Mouse (Mus musculus) frontal cortex, postnatal 14 days (tissue): Measurements from ENCODE around the gene Gys1.
"Not testable (repeated sequence)": the region's sequence is repeated elsewhere in the genome, so short reads cannot be mapped to it uniquely, and the experiment has no call there.

ENCODE experiments used
- DNase-seq, 2 experiments: peaks; one replicate each; pipeline ENCODE4 v3.0.0; 2022; ENCODE audit warnings: low spot score in 2 of 2

Gys1 gene

DNA sequence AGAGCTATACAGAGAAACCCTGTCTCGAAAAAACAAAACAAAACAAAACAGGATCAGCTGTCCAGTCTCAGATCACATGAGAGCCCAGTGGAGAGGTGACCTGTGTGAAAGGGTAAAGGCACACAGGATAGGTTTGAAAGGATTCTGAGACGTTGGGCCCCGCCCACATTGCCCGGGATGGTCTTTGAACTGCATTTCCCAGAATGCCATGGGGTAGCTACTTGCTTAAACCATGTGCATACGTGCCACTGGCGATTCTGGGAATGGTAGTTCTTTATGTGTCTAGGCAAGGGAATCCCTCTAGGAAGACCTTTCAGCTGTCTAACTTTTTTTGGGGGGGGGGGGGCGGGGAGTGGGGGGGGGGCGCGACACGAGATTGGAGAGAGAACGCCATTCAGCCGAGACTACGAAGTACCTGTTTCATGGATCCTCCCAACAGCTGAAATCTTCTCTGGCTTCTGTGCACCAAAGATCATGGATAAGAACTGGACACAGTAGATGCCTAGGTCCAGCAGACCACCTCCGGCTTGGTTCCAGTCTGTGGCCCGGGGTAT lies 46.8 kb downstream of the Gys1 start, which contains the start of gene Tulp2:
Tulp2 (plus strand) TSS at position 504 of the 554 bp plus-strand sequence.
- no peak for DNase-seq

DNA sequence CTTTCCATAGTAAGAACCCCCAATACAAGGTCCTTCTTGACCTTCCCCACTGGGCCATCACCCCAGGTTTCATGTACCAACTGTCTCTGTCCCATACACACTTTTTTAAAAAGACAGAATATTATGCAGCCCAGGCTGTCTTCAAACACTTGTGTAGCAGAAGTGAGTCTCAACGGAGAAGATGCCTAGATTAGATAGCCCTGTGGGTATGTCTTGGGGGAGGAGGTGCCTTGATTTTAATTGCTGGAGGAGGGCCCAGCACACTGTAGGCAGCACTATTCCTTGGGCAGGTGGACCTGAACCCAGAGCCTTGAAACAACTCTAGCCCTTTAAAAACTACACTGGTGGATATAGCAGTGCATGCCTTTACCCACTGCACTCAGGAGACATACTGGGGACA lies 47.5 kb downstream of the Gys1 start:
- DNase-seq, result no peak

DNA sequence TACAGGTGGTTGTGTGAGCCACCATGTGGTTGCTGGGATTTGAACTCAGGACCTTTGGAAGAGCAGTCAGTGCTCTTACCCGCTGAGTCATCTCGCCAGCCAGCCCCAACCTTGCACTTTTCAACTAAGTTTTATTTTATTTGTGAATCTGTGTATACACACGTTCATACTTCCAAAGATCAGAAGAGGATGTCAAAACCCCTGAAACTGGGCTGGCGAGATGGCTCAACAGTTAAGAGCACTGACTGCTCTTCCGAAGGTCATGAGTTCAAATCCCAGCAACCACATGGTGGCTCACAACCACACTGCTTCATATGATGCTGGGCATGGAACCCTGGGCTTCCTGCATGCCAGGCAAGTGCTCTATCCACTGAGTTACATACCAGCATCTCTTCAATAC lies 50.3 kb downstream of the Gys1 start:
- DNase-seq, result not testable (repeated sequence)

DNA sequence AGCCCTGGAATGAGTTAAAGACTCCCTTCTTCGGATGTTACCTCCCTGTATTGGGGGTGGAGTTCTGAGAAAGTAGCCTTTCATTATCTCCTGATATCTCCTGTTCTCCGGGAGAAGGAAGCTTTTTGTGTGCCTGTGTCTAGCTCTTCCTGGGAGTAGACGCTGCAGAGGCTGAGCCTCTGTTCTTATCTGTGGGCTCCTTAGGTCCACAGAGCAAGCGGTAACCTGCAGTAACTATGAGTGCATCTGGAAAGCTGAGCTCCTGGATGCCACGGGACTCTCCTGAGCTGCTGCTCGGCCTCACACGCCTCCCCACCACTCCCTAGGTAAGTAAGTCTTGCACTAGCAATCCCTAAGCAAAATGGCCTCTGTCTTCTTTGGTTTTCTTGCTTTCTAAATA lies 51.5 kb downstream of the Gys1 start:
- DNase-seq, result no peak

DNA sequence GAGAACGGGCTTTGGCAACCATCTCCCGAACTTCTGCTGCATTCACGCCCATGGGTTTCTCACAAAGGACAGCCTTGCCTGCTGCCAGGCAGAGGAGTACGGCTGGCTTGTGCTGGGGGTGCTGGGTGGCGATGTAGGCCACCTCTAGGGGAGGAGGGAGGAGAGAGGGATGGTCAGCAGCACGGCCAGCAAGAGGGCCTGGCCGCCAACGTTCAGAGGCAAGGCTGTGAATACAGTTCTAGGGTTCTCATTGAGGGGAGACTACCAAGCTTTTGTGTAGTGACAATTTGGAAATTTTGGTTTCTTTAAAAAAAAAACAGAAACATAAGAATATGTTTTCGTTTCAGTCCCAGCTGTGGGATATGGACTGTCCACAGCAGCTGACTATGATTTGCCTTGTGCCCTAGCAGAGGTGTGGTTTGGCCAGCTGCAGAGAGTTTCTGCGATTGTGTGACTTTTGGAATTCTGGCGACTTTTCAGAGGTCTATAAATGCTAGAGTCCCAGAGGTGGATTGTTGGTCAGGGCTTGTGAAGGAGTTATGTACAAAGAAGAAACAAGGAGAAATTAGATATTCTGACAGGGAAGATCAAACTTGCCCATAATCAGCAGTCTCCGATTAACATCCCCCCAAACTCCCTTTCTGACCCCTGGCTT lies 52.2 kb downstream of the Gys1 start, which contains the start of gene Gm45808:
Gm45808 (minus strand) TSS at position 51 of the 655 bp plus-strand sequence.
- no peak for DNase-seq

DNA sequence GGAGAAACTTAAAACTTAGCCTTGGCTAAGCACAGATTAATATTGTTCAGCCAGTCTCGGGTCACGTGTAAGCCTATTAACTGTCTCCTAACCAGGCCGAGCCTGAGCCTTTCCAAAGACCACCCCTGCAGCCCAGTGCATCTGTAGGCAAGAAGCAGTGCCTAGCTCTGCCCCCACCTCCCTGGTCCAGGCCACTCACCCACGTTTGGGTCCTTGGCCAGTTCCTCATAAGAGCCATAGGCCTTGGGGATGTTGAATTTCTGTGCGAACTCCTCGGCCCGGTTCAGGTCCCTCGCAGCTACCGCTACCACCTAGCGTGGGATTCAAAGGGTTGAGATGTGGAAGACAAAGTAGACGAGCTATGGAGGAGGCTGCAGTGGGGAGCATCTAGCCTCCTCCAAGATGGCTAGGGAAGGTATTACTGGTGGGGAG lies 53.2 kb downstream of the Gys1 start:
- DNase-seq, result no peak

DNA sequence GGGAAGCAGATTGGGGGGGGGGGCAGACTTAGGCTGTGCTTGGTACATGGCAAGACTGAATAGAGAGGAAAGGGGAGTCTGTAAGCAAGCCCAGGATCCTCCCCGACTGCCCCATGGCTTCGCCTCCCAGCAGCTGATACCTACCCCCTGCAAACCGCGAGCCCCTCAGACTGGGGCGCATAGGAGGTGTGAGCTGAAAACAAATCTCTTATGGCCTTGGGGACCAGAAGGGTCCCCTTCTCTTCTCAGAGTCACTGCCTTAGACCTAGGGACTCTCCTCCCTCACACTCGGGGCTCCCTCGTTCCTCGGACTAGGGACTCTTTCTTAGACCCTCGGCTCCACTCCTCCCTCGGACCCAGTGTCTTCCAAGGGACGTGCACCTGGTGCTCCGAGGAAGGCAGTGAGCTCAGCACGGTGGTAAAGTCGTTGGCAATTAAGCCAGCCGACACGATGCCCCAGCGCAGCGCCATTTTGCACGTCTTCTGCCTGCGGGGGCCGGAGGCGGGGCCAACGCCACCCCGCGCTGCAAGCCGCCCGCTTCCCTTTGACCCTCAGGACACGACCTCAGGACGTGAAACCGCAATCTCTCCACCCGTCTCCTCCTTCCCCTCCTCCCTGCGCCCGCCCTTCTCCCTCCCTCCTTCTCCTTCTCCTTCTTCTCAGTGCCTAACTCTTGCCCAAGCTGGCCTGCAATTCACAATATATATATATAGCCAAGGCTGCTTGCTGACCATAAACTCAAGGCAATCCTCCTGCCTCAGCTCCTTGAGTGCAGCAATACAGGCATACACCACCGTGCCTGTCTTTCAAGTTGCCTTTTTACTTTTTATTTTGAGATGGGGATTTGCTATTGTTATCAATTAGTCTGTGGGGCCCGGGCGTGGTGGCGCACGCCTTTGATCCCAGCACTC lies 53.9 kb downstream of the Gys1 start, which contains the start of gene Dhdh:
Dhdh (minus strand) TSS at position 513 of the 912 bp plus-strand sequence.
- peak in 1 of 2 experiments; percentile 44 for DNase-seq

DNA sequence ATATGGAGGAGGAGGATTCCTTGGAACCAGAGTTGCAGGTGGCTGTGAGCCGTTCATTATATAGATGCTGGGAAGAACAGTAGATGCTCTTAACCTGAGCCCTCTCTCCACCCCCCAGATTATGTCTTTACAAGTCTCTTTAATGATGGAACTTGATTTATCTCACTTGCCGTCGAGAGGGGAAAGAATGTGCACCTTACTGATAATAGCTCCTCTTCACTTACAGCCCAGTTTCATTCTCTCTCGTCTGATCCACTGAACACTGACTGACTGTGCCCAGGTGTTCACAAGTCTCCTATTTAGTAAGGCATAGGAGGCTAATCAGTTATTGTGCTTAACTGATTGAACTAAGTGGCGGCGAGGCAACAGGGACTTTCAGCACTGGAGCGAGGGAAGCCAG lies 54.9 kb downstream of the Gys1 start:
- DNase-seq, result no peak

DNA sequence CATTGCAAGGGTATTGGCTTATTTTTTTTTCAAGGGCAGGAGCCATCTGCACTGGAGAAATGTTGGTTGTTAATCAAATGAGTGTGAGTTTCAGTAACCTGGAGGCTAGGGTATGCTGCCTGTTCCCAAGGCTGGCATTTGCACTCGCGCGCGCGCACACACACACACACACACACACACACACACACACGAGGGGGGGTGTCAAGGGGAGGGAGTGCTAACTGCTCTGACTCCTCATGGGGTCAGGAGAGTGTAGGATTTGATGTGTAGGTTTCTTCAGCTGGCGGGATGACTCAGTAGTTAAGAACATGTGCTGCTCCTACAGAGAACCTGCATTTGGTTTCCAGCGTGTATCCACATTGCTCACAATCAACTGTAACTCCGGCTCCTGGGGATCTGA lies 56.2 kb downstream of the Gys1 start:
- no peak for DNase-seq

DNA sequence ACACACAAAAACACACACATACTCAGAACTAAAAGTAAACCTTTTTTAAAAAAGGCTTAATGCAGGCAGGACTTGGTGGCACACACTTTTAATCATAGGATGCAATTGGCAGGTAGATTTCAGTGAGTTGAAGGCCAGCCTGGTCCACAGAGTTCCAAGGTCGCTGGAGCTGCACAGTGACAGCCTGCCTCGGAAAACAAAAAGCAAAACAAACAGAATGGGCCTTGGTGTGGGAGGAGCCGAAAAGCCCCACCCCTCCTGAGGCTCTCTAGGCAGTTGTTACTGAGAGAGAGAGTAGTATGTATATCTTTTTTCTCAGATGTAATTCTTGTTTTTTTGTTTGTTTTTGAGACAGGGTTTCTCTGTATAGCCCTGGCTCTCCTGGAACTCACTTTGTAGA lies 56.6 kb downstream of the Gys1 start:
- DNase-seq, result no peak

DNA sequence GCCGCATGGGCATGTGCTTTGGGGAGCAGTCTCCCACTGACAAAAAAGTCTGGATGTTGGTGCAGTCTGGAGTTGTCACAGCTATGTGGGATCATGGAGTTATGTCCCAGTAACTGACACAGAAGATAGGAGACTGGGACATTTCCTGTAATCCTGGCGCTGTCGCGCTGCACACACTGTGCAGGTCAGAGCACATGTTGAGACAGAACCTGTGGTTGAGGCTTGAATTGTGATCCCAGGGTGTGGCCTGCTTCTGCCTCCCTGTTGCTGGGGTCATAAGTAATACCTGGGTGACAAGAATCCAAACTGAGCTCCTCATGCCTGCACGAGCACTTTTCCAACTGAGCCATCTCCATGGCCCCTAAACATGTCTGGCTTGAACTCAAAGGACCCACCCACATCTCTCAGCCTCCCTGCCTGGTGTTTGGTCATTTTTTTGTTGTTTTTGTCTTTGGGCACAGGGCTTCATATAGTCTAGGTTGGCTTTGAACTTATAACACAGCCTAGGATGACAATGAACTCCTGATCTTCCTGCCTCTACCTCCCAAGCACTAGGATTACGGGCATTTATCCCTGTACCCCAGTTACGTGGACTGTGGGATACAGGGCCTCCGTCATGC lies 57.7 kb downstream of the Gys1 start:
- DNase-seq, result no peak

DNA sequence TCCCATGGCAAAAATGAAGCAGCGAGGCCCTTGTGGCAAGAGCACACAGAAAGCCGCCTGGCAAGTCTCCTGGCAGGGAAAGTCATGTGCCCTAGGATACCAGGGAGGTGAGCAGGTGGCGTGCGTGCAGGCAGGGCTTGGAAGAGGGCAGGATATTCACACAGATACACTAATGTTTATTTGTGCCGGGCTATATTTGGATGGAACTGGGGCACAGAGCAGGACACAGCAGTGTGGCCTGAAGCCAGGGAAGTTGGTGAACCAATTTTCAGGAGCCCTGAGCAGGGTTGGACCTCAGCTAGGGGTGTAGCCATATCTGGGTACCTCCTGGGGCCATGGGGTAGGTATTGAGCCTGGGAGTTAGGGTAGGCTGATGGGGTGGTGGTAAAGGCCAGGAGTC lies 58.3 kb downstream of the Gys1 start:
- DNase-seq, result no peak

DNA sequence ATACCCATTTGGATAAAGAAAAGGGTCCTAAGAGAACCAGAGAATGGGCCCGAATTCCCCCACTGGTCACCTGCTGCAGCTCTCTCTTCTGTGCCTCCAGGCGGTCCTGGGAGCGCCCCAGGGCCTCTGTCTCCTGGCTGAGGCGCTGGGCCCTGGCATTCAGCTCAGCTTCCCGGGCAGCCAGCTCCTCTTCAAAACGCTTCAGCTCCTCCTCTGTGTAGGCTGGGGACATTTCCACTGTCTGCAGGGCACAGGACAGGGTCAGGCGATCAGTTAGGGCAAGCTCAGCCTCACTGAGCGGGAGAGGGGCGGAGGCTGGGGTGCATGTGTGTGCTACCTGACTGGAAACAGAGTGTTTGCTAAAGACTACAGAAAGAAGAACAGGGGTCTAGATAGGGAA lies 59.9 kb downstream of the Gys1 start:
- DNase-seq, result no peak

DNA sequence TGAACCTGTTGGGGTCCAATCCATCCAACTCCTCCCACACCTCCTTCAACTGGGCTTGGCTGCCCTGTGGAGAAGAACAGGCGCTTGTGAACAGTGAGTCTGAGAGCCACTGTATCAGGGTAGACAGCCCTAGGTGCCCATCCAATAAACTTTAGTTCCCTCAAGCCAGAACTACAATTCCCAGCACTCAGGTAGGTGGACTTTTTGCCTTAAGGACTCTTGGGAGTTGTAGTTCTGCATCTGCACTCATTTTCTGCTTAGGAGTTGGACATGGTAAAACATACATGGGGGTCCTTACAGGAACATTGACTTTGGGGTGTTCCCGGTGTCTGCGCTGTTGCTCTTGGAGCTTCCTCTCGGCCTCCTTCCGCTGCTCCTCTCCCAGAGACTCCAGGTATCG lies 63.8 kb downstream of the Gys1 start:
- no peak for DNase-seq
